16 mouse cellular contexts compared by ENCODE assay signal in genomic region chr2:65236644-65237043, GRCm38 (mm10). TPM values are rescaled to one million over a fixed set of nuclear protein-coding genes. Genes with fewer than 3 reads are reported as not detected.
DNase-seq lines count a peak whose midpoint lies in the region; ATAC-seq and TF ChIP-seq lines count a peak whose summit lies in the region.
"Had no signal": no experiment of that assay in that cellular context is flagged by ENCODE, and none has a peak within 500 bp of the region (broad histone marks: within the 10 kb centered on the region; RNA-seq: fewer than 3 reads in every experiment).

No protein-coding gene starts in this region.

- TF ChIP-seq CTCF in kidney, postnatal 0 days (IDR thresholded peaks at IDR 0.05; ENCODE audit: low read depth) = no peak
- no peak for TF ChIP-seq CTCF in C2C12 (IDR thresholded peaks at IDR 0.05; ENCODE audit: control insufficient read depth, insufficient read depth, insufficient read length)

- H3K79me3 ChIP-seq in C2C12 (ENCODE audit: low read depth) = peaks cover 59% of the 10 kb centered on the region

- DNase-seq in heart, embryonic 10.5 days (ENCODE audit: low spot score) = no peak
- DNase-seq in kidney, postnatal 0 days (ENCODE audit: low spot score) = no peak
- no peak for DNase-seq in kidney, adult 9 months
- DNase-seq in liver, embryonic 13.5 days = no peak
- no peak for DNase-seq in adrenal gland, postnatal 25 days
- DNase-seq in urinary bladder, postnatal 4 days (ENCODE audit: low spot score in 2 of 2) = no peak
- DNase-seq: B cell, adult 2 months; cerebellum, adult 8-10 months had no signal

- H3K27me3 ChIP-seq in heart, embryonic 10.5 days (ENCODE audit: insufficient read depth, poor library complexity, severe bottlenecking) = no peaks in the 10 kb centered on the region
- H3K27me3 ChIP-seq in heart, embryonic 12.5 days (replicated peaks) = no peaks in the 10 kb centered on the region
- H3K27me3 ChIP-seq in kidney, postnatal 0 days (ENCODE audit: insufficient read depth, low read length) = no peaks in the 10 kb centered on the region
- no peaks in the 10 kb centered on the region for H3K27me3 ChIP-seq in C2C12 (ENCODE audit: control insufficient read depth, insufficient read depth, insufficient read length)
- H3K27me3 ChIP-seq in liver, embryonic 13.5 days = peaks cover 38% of the 10 kb centered on the region

- no peak overlapping the region for H3K27ac ChIP-seq in heart, embryonic 10.5 days
- no peak overlapping the region for H3K27ac ChIP-seq in heart, embryonic 12.5 days (ENCODE audit: poor library complexity, severe bottlenecking)
- peak overlapping the region; percentile 65 for H3K27ac ChIP-seq in kidney, postnatal 0 days
- H3K27ac ChIP-seq in liver, embryonic 13.5 days = no peak overlapping the region
- H3K27ac ChIP-seq: forebrain, embryonic 10.5 days; hindbrain, embryonic 14.5 days; limb, embryonic 10.5 days; neural tube, embryonic 12.5 days had no signal

- no peaks in the 10 kb centered on the region for H3K9me3 ChIP-seq in heart, embryonic 10.5 days
- no peaks in the 10 kb centered on the region for H3K9me3 ChIP-seq in heart, embryonic 12.5 days (replicated peaks)
- no peaks in the 10 kb centered on the region for H3K9me3 ChIP-seq in kidney, postnatal 0 days (replicated peaks; ENCODE audit: low read length)
- no peaks in the 10 kb centered on the region for H3K9me3 ChIP-seq in liver, embryonic 13.5 days (replicated peaks)
- H3K9me3 ChIP-seq: forebrain, embryonic 10.5 days; limb, embryonic 10.5 days; neural tube, embryonic 12.5 days had no signal

- no peak overlapping the region for H3K9ac ChIP-seq in heart, embryonic 12.5 days
- H3K9ac ChIP-seq in kidney, postnatal 0 days (ENCODE audit: low read depth, low read length) = no peak overlapping the region
- no peak overlapping the region for H3K9ac ChIP-seq in liver, embryonic 13.5 days
- H3K9ac ChIP-seq: hindbrain, embryonic 14.5 days; neural tube, embryonic 12.5 days had no signal

- H3K4me2 ChIP-seq in heart, embryonic 12.5 days = no peak overlapping the region
- H3K4me2 ChIP-seq in kidney, postnatal 0 days (ENCODE audit: low read length) = peak overlapping the region; percentile 94
- H3K4me2 ChIP-seq in liver, embryonic 13.5 days = peak overlapping the region; percentile 70

- peaks cover 66% of the 10 kb centered on the region for H3K79me2 ChIP-seq in C2C12 (ENCODE audit: control insufficient read depth, insufficient read depth)

- no peak overlapping the region for H3ac ChIP-seq in C2C12 (ENCODE audit: control insufficient read depth, insufficient read length, low read depth)

- H3K4me3 ChIP-seq in heart, embryonic 10.5 days = 0 out of 2 replicates have a peak overlapping the region, but pooled peaks have one; percentile 1
- H3K4me3 ChIP-seq in heart, embryonic 12.5 days = no peak overlapping the region
- H3K4me3 ChIP-seq in kidney, postnatal 0 days (replicated peaks; ENCODE audit: low read depth, low read length) = peak overlapping the region; percentile 82
- peak overlapping the region; percentile 74 for H3K4me3 ChIP-seq in C2C12 (ENCODE audit: insufficient read depth, poor library complexity, severe bottlenecking)
- H3K4me3 ChIP-seq in liver, embryonic 13.5 days (replicated peaks) = no peak overlapping the region
- H3K4me3 ChIP-seq: megakaryocyte, embryonic 14.5 days; neural tube, embryonic 12.5 days had no signal

- WGBS in heart, embryonic 10.5 days = 81% methylated on average over 8 of the region's 8 CpGs
- WGBS in heart, embryonic 12.5 days = 80% methylated on average over 8 of the region's 8 CpGs
- WGBS in kidney, postnatal 0 days = 68% methylated on average over 8 of the region's 8 CpGs
- 71% methylated on average over 8 of the region's 8 CpGs for WGBS in liver, embryonic 13.5 days (ENCODE audit: insufficient replicate concordance)

- peaks cover 20% of the 10 kb centered on the region; the same call in 1 of the 2 replicates for H3K4me1 ChIP-seq in heart, embryonic 10.5 days
- peaks cover 19% of the 10 kb centered on the region for H3K4me1 ChIP-seq in heart, embryonic 12.5 days (replicated peaks)
- 0 out of 2 replicates have a peak, but pooled peaks cover 5% of the 10 kb centered on the region for H3K4me1 ChIP-seq in kidney, postnatal 0 days (replicated peaks; ENCODE audit: insufficient read depth, low read length)
- H3K4me1 ChIP-seq in liver, embryonic 13.5 days (replicated peaks) = 0 out of 2 replicates have a peak, but pooled peaks cover 3% of the 10 kb centered on the region

- no peaks in the 10 kb centered on the region for H3K36me3 ChIP-seq in heart, embryonic 10.5 days
- H3K36me3 ChIP-seq in heart, embryonic 12.5 days = no peaks in the 10 kb centered on the region
- no peaks in the 10 kb centered on the region for H3K36me3 ChIP-seq in kidney, postnatal 0 days (ENCODE audit: insufficient read depth, low read length)
- peaks cover 5% of the 10 kb centered on the region for H3K36me3 ChIP-seq in C2C12 (ENCODE audit: control insufficient read depth, insufficient read depth)
- no peaks in the 10 kb centered on the region for H3K36me3 ChIP-seq in liver, embryonic 13.5 days
- H3K36me3 ChIP-seq: forebrain, embryonic 10.5 days; limb, embryonic 10.5 days; neural tube, embryonic 12.5 days had no signal

- no peak for ATAC-seq in heart, embryonic 12.5 days (ENCODE audit: insufficient number of reproducible peaks, low FRiP score)
- ATAC-seq in kidney, postnatal 0 days (replicated peaks; ENCODE audit: low FRiP score, low read depth) = no peak
- ATAC-seq in liver, embryonic 13.5 days (ENCODE audit: low read depth) = no peak

TF ChIP-seq in C2C12, 6 proteins besides CTCF, POLR2A, EP300 and RAD21:
- no peak for TF ChIP-seq MYOG (IDR thresholded peaks at IDR 0.05; ENCODE audit: control insufficient read depth, extremely low read depth, insufficient read length)
- TF ChIP-seq MAX (IDR thresholded peaks at IDR 0.05) = no peak
- no peak for TF ChIP-seq FOSL1 (IDR thresholded peaks at IDR 0.05; ENCODE audit: insufficient read depth, low read length, poor library complexity, severe bottlenecking)
- no peak for TF ChIP-seq CEBPB (IDR thresholded peaks at IDR 0.05; ENCODE audit: low read depth)
- TF ChIP-seq MYOD1 (IDR thresholded peaks at IDR 0.05; ENCODE audit: control insufficient read depth, insufficient read length, low read depth) = no peak
- TF ChIP-seq USF1 (IDR thresholded peaks at IDR 0.05; ENCODE audit: low read depth) = no peak

RNA-seq across cellular contexts. Expression of gene Cobll1, which starts 2.6 kb away (rescaled TPM):
- 9.8 and 13.9 TPM in 2 replicates for polyA plus RNA-seq in heart, embryonic 10.5 days (2016; fragmentation: Nextera tagmentation; extraction: Ambion mirVana)
- 12.8 and 14.5 TPM in 2 replicates for polyA plus RNA-seq in heart, embryonic 12.5 days (2016; fragmentation: Nextera tagmentation; extraction: Ambion mirVana)
- polyA plus RNA-seq in kidney, postnatal 0 days (2015; fragmentation: Nextera tagmentation; extraction: Ambion mirVana) = 23.8 and 25.7 TPM in 2 replicates
- 16.3 TPM for polyA plus RNA-seq in C2C12 (2012; fragmentation: generic; extraction: Trizol)
- polyA plus RNA-seq in liver, embryonic 13.5 days (2015; fragmentation: Nextera tagmentation; extraction: Ambion mirVana) = 2.3 and 3.9 TPM in 2 replicates
- total RNA-seq in adrenal gland, postnatal 25 days (2021) = 274 and 367 TPM in 2 replicates
- total RNA-seq: MEL had no signal

Comparison
In these comparisons a context has a peak if more than half of its experiments do, and no peak if none do; other contexts are left out.
1. H3K4me3 ChIP-seq: peak in heart, embryonic 10.5 days (single experiment), kidney, postnatal 0 days (single experiment) and C2C12 (single experiment); none in heart, embryonic 12.5 days (single experiment) and liver, embryonic 13.5 days (single experiment).